Mouse (Mus musculus) stomach, postnatal 0 days (tissue): ENCODE measurements at regions not wholly inside any gene's neighbourhood (a gene's known extent, or its start where the extent isn't known, plus 50 kb on each side); places are given as distances from the start of the nearest gene placed in this dataset.
A peak's percentile ranks its signal among the peaks of the same experiment; 100 is the strongest.

Experiments
- ATAC-seq: fragments of 200-750 bp; cut with Nextera tagmentation; 2 replicates; pipeline ENCODE4 v1.8.0; 2017; ENCODE audit not compliant: low FRiP score, low TSS enrichment
- DNase-seq: peaks from one replicate; pipeline ENCODE4 v3.0.0-alpha.2; 2016; ENCODE audit warnings: low spot score
- H3K27ac ChIP-seq: fragments of 300-500 bp; sonication (generic); replicated peaks from 2 replicates; pipeline ENCODE4 v1.5.1; 2014; ENCODE audit warnings: mild to moderate bottlenecking, control low read depth
- H3K27me3 ChIP-seq: fragments of 300-500 bp; sonication (generic); 2 replicates; pipeline ENCODE4 v1.6.1; 2014; ENCODE audit warnings: low read length; ENCODE audit not compliant: control insufficient read depth, insufficient read depth
- H3K36me3 ChIP-seq: fragments of 300-500 bp; sonication (generic); 2 replicates; pipeline ENCODE4 v1.6.1; 2014; ENCODE audit warnings: low read length, mixed read lengths; ENCODE audit not compliant: control insufficient read depth, insufficient read depth
- H3K4me1 ChIP-seq: fragments of 300-500 bp; sonication (generic); replicated peaks from 2 replicates; pipeline ENCODE4 v1.6.1; 2014; ENCODE audit warnings: antibody characterized with exemption; ENCODE audit not compliant: control insufficient read depth, insufficient read depth
- H3K4me2 ChIP-seq: fragments of 300-500 bp; sonication (generic); replicated peaks from 2 replicates; pipeline ENCODE4 v1.6.1; 2014; ENCODE audit warnings: low read depth, mild to moderate bottlenecking, control low read depth, moderate library complexity
- H3K4me3 ChIP-seq: fragments of 300-500 bp; sonication (generic); 2 replicates; pipeline ENCODE4 v1.5.1; 2014; ENCODE audit warnings: low read depth, low read length, control low read depth
- H3K9ac ChIP-seq: fragments of 300-500 bp; sonication (generic); 2 replicates; pipeline ENCODE4 v1.6.1; 2014; ENCODE audit warnings: mild to moderate bottlenecking, low read length, control low read depth, mixed read lengths
- H3K9me3 ChIP-seq: fragments of 300-500 bp; sonication (generic); 2 replicates; pipeline ENCODE4 v1.6.1; 2016; ENCODE audit warnings: low read length; ENCODE audit not compliant: control insufficient read depth
- CTCF ChIP-seq: IDR thresholded peaks from 2 replicates; pipeline ENCODE4 v1.5.1; 2016; ENCODE audit warnings: antibody characterized with exemption, low read depth, mild to moderate bottlenecking, moderate library complexity
- EP300 ChIP-seq: optimal IDR thresholded peaks from 2 replicates; pipeline ENCODE3; 2016; ENCODE audit warnings: antibody characterized with exemption
- WGBS: fragments of 180-500 bp; shearing (Covaris S2); extraction: QIAGEN DNeasy Blood & Tissue Kit; methylation state at CpG from one replicate; pipeline ENCODE4 v1.1.7; 2014; 5-methylcytosine and 5-hydroxymethylcytosine counted together

DNA sequence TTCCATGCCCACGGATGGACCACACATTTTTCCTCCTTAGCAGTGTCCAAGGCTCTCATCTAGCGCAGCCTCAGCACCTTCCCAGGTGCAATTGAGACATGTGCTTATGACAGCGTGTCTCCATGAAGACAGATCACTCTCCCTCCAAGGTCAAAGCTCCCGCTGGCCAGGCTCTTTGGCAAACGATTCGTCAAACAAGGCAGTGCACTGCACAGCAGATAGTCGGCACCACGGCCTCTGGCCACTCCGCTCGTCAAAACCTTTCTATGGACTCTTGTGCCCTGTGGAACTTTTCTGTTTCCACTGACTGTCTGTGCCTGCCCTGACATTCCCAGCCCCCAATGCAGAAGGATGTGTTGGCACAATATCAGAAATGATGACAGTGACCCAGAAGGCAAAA, 208.7 kb upstream of the N4bp1 start:
- Histone ChIP-seq H3K9me3 (no peaks in the 10 kb centered on the region), H3K4me1 (no peaks in the 10 kb centered on the region), H3K27me3 (no peaks in the 10 kb centered on the region), H3K27ac (no peak overlapping the region), H3K4me3 (no peak overlapping the region), H3K9ac (no peak overlapping the region), H3K4me2 (no peak overlapping the region), H3K36me3 (no peaks in the 10 kb centered on the region)
- TF ChIP-seq CTCF, result no peak
- no peak for TF ChIP-seq EP300
- DNase-seq (no peak), ATAC-seq (no peak)
- 35% methylated on average over 10 of the region's 10 CpGs for WGBS

DNA sequence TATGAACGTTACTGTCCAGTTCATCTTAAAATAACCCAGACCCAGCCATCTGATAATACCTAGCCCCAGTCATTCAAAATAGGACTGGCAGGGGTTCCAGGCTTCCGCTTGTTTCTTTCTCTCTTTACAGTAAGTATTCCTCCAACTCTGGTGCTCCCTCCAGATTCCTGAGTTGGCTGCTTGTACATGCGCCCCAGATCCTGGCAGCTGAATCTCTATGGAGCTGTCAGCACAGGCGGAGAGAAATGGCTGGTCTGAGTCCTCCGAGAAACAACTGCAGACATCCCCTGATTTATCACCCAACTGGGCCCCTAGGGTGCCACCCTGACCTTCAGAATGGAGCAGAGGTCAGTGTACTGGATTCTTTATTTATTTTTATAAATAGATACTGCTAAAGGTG, 208.0 kb upstream of the N4bp1 start:
- no peak overlapping the region for H3K27ac ChIP-seq
- no peaks in the 10 kb centered on the region for H3K4me1 ChIP-seq
- ATAC-seq (no peak), DNase-seq (no peak)
- no peaks in the 10 kb centered on the region for H3K27me3 ChIP-seq
- no peak overlapping the region for H3K9ac ChIP-seq
- H3K36me3 ChIP-seq, result no peaks in the 10 kb centered on the region
- no peak for TF ChIP-seq CTCF
- no peak for TF ChIP-seq EP300
- H3K4me3 ChIP-seq, result no peak overlapping the region
- 61% methylated on average over 5 of the region's 5 CpGs for WGBS
- no peaks in the 10 kb centered on the region for H3K9me3 ChIP-seq
- no peak overlapping the region for H3K4me2 ChIP-seq

DNA sequence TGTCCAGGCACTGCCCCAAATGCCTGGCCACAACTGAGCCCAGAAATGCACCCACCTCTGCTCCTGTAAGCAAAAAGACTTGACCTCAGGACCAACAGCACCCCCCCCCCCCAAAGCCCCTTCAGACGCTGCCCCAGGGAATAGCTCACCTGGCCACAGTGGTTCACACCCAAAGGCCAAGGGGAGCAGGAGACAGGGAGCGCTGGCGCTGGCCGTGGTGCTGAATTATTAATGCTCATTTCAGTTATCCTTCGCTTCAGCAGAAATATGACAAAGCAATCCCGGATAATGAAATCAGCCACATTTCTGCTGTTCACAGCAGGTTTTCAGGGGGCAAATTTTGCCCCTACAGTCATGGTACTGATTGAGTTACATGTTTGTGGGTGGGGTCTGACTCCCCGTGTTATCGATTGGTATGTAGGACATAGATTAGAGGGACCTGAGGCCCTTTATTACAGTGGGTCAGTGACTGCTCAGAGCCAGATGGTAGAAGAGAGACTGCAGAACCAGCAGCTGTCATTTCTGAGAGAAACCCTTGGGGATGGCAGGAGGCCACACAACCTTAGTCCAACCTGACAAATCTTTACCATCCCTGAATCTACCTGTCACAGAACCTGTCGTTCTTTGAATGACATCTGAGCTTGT, 202.5 kb upstream of the N4bp1 start:
- H3K4me2 ChIP-seq, result no peak overlapping the region
- H3K36me3 ChIP-seq, result no peaks in the 10 kb centered on the region
- ATAC-seq (no peak), DNase-seq (peak; percentile 62)
- no peak overlapping the region for H3K27ac ChIP-seq
- no peaks in the 10 kb centered on the region for H3K27me3 ChIP-seq
- no peaks in the 10 kb centered on the region for H3K4me1 ChIP-seq
- WGBS, result 43% methylated on average over 9 of the region's 9 CpGs
- TF ChIP-seq CTCF (no peak), EP300 (no peak)
- no peak overlapping the region for H3K9ac ChIP-seq
- no peaks in the 10 kb centered on the region for H3K9me3 ChIP-seq
- no peak overlapping the region for H3K4me3 ChIP-seq

DNA sequence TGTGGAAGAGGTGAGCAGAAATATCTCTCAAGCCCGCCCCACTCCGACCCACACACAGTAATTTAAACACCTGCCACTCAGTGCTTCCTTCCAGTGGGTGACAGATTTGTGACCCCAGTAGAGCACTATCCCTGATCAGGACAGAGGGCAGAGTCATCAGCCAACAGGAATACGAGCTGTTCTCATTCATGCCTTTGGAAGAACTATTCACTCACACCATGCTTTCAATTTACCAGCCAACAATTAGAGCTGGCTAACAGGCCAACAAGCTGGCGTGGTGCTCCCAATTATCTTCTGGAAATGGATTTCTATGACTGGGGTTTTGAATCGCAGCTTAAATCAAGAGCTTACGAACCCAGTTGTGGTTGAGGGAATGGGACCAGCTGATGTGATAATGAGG, 193.2 kb upstream of the N4bp1 start:
- H3K4me2 ChIP-seq, result no peak overlapping the region
- H3K27me3 ChIP-seq, result no peaks in the 10 kb centered on the region
- H3K9me3 ChIP-seq, result no peaks in the 10 kb centered on the region
- WGBS, result 67% methylated on average over 6 of the region's 6 CpGs
- no peak overlapping the region for H3K27ac ChIP-seq
- no peaks in the 10 kb centered on the region for H3K36me3 ChIP-seq
- no peak overlapping the region for H3K4me3 ChIP-seq
- no peak for ATAC-seq
- no peak for DNase-seq
- H3K4me1 ChIP-seq, result no peaks in the 10 kb centered on the region
- H3K9ac ChIP-seq, result no peak overlapping the region
- TF ChIP-seq CTCF, result no peak
- TF ChIP-seq EP300, result no peak

DNA sequence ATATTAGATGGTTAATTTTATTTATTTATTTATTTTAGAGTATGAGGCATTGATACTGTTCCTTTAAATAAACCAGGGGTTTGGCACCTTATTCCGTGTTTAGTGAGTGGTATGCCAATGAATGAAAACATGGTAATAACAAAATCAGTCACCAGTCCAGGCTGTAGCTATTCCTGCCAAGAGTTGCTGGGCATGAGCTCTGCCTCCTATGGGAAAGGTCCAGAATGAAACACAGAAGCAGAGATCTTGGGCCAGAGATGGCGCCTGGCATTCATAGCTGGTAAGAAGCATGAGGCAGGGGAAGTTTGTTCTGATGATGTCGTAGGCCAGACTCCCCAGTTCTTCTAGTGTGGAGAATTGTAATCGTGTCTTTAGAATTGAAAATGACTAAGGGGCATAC, 190.9 kb upstream of the N4bp1 start:
- 83% methylated on average over 4 of the region's 4 CpGs for WGBS
- Histone ChIP-seq H3K9me3 (no peaks in the 10 kb centered on the region), H3K4me1 (no peaks in the 10 kb centered on the region), H3K27me3 (no peaks in the 10 kb centered on the region), H3K9ac (no peak overlapping the region), H3K4me3 (no peak overlapping the region), H3K36me3 (no peaks in the 10 kb centered on the region), H3K27ac (no peak overlapping the region), H3K4me2 (no peak overlapping the region)
- TF ChIP-seq CTCF (no peak), EP300 (no peak)
- DNase-seq (no peak), ATAC-seq (no peak)

DNA sequence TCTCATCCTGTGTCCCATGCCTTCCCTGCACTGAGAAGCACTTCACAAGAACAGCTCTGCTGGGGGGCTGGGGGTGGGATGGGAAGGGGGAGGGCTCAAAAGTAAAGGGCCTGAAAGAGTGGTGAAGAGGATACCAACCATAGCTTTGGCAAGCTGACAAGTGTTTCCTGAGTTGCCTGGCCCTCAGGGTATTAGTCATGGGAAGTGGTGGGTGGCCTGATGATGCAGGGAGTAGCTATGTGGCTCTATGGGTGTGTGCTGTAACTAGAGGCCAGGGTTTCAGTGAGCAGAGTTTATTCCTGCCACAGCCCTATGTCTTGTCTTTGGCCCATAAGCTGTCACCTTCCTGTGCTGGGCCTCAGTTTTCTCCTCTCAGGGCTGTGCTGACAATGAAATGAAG, 186.2 kb upstream of the N4bp1 start:
- Histone ChIP-seq H3K4me1 (no peaks in the 10 kb centered on the region), H3K27me3 (no peaks in the 10 kb centered on the region), H3K9ac (no peak overlapping the region), H3K36me3 (no peaks in the 10 kb centered on the region), H3K4me2 (no peak overlapping the region), H3K4me3 (no peak overlapping the region), H3K9me3 (no peaks in the 10 kb centered on the region), H3K27ac (no peak overlapping the region)
- DNase-seq (no peak), ATAC-seq (no peak)
- TF ChIP-seq CTCF, result no peak
- TF ChIP-seq EP300, result no peak
